Mouse (Mus musculus): ENCODE results near the gene Sult2b1.

Gene Sult2b1

GRCm38 (mm10) chr7:45713396-45713795 is 71.1 kb downstream of the Sult2b1 start:
- DNase-seq (ENCODE audit: extremely low read depth, low read depth, low spot score), result no peak

- no peak for DNase-seq (ENCODE audit: extremely low read depth, low read depth, low spot score)
Measured at GRCm38 (mm10) chr7:45712022-45712757, 72.3 kb downstream of the Sult2b1 start.

- no peak for DNase-seq (ENCODE audit: extremely low read depth, low read depth, low spot score)
Measured at GRCm38 (mm10) chr7:45711316-45712021, 73.0 kb downstream of the Sult2b1 start.

- no peak for DNase-seq (ENCODE audit: extremely low read depth, low read depth, low spot score)
Measured at GRCm38 (mm10) chr7:45710477-45711191, 73.8 kb downstream of the Sult2b1 start.

GRCm38 (mm10) chr7:45709677-45710355 is 74.7 kb downstream of the Sult2b1 start:
- no peak for DNase-seq (ENCODE audit: extremely low read depth, low read depth, low spot score)

GRCm38 (mm10) chr7:45709036-45709435 is 75.4 kb downstream of the Sult2b1 start:
- DNase-seq (ENCODE audit: extremely low read depth, low read depth, low spot score), result no peak

GRCm38 (mm10) chr7:45708221-45708761 is 76.2 kb downstream of the Sult2b1 start:
- DNase-seq (ENCODE audit: extremely low read depth, low read depth, low spot score), result no peak

GRCm38 (mm10) chr7:45707375-45707967 is 77.0 kb downstream of the Sult2b1 start:
- no peak for DNase-seq (ENCODE audit: extremely low read depth, low read depth, low spot score)

- DNase-seq (ENCODE audit: extremely low read depth, low read depth, low spot score), result no peak
Measured at GRCm38 (mm10) chr7:45706721-45707241, 77.7 kb downstream of the Sult2b1 start.

GRCm38 (mm10) chr7:45705873-45706281 is 78.6 kb downstream of the Sult2b1 start:
- no peak for DNase-seq (ENCODE audit: extremely low read depth, low read depth, low spot score)

GRCm38 (mm10) chr7:45705443-45705864 is 79.0 kb downstream of the Sult2b1 start:
- no peak for DNase-seq (ENCODE audit: extremely low read depth, low read depth, low spot score)

- DNase-seq (ENCODE audit: extremely low read depth, low read depth, low spot score), result peak; percentile 99
Measured at GRCm38 (mm10) chr7:45704730-45705442, 79.6 kb downstream of the Sult2b1 start, which contains the start of gene Dbp. TSS of gene Dbp (plus strand) at chr7:45705088.

- no peak for DNase-seq (ENCODE audit: extremely low read depth, low read depth, low spot score)
Measured at GRCm38 (mm10) chr7:45704046-45704559, 80.4 kb downstream of the Sult2b1 start.

- DNase-seq (ENCODE audit: extremely low read depth, low read depth, low spot score), result no peak
Measured at GRCm38 (mm10) chr7:45703521-45704033, 80.9 kb downstream of the Sult2b1 start.

- no peak for DNase-seq (ENCODE audit: extremely low read depth, low read depth, low spot score)
Measured at GRCm38 (mm10) chr7:45702809-45703520, 81.5 kb downstream of the Sult2b1 start.

GRCm38 (mm10) chr7:45702316-45702715 is 82.2 kb downstream of the Sult2b1 start:
- DNase-seq (ENCODE audit: extremely low read depth, low read depth, low spot score), result no peak

GRCm38 (mm10) chr7:45701607-45702006 is 82.9 kb downstream of the Sult2b1 start:
- DNase-seq (ENCODE audit: extremely low read depth, low read depth, low spot score), result no peak

- DNase-seq (ENCODE audit: extremely low read depth, low read depth, low spot score), result no peak
Measured at GRCm38 (mm10) chr7:45701072-45701471, 83.4 kb downstream of the Sult2b1 start.
